Mouse (Mus musculus) neutrophil, adult 5-6 weeks (primary cell): ENCODE results near the gene Bcas3. TPM values are rescaled to one million over a fixed set of nuclear protein-coding genes. Genes with fewer than 3 reads are reported as not detected.

Experiments used
- ATAC-seq: fragments of 151-379, 151-347 bp; 2 replicates; pipeline ENCODE4 v1.8.0; 2017; ENCODE audit warnings: mild to moderate bottlenecking, moderate TSS enrichment; ENCODE audit not compliant: insufficient number of reproducible peaks, poor library complexity, low FRiP score, severe bottlenecking; ENCODE audit errors: extremely low read depth
- total RNA-seq: library from RNA; stranded (forward); fragments of 200-1000 nt; gene quantifications from 2 replicates; pipeline ENCODE4 v1.2.3, GENCODE M21; 2017

Gene Bcas3
- total RNA-seq, 1 experiment from 2014 or later: 38.4 TPM

GRCm38 (mm10) chr11:85839258-85840030, 486.5 kb downstream of the Bcas3 start:
- no peak for ATAC-seq

GRCm38 (mm10) chr11:85840031-85840802, 487.2 kb downstream of the Bcas3 start:
- no peak for ATAC-seq

DNA sequence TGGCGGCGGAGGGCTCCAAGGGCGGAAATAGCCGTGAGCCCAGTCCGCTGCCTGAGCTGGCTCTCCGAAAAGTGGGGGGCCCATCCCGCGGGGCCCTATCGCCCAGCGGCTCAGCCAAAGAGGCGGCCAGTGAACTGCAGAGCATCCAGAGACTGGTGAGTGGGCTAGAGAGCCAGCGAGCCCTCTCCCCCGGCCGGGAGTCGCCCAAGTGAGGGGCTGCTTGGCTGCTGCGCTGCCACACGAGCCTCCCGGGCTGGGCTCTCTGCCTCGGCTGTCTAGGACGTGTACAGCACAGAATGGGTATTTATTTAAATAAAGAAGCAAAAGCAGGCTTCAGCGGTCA, 487.8 kb downstream of the Bcas3 start:
- no peak for ATAC-seq

- ATAC-seq: no peak
Observed at GRCm38 (mm10) chr11:85841211-85841681, 488.3 kb downstream of the Bcas3 start.

GRCm38 (mm10) chr11:85841980-85842379, 489.0 kb downstream of the Bcas3 start:
- ATAC-seq: peak; percentile 40; the same call in 1 of the 2 replicates

DNA sequence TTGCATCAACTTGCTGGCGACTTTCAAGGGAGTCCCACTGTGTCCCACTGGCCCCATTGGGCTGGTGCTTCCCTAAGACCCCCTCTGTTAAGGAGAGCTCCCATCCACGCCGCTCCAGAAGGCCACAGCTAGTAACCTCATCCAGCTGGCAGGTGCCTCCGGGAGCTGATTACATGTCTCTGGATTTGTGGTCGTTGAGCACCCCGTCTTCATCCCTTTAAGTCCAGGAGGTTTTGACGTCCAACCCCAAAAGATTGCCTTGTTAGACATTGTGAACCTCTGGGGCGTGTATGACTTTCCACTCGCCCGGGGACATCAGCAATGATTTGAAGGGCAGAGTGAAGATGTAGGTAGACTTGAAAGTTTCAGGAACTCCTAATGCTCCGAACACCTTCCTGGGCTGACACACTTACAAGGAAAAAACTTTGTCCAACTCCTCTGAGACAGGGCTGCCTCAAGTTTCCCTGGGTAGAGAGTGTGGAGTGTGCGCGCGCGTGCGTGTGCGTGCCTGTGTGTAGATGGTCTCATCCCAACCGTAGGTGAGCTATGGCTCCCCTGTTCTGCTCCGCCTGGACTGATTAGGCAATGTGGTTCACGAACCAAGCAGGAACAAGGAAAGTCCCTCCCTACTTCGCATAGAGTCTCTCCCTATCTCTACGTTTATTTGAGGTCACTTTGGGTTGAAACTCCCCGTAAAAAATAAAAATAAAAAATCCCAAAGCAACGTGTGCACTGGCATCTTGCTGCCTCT, 489.8 kb downstream of the Bcas3 start:
- ATAC-seq: no peak

DNA sequence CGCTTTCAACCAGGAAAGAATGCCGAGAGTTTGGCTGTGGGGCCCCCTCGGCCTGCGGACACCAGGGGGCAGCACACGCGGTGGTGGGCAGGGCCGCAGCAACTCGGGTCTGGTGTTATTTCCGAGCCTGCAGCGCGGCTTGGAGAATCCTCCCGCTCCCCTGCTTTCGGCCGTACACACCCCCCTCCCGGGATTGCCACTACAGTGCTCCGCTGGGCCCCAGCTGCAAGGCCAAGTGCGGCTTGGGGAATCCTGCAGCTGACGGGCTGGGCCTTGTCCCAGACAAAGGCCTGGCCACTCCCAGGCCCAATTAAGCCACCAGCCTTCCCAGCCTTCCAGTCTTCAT, 490.4 kb downstream of the Bcas3 start:
- ATAC-seq: no peak

DNA sequence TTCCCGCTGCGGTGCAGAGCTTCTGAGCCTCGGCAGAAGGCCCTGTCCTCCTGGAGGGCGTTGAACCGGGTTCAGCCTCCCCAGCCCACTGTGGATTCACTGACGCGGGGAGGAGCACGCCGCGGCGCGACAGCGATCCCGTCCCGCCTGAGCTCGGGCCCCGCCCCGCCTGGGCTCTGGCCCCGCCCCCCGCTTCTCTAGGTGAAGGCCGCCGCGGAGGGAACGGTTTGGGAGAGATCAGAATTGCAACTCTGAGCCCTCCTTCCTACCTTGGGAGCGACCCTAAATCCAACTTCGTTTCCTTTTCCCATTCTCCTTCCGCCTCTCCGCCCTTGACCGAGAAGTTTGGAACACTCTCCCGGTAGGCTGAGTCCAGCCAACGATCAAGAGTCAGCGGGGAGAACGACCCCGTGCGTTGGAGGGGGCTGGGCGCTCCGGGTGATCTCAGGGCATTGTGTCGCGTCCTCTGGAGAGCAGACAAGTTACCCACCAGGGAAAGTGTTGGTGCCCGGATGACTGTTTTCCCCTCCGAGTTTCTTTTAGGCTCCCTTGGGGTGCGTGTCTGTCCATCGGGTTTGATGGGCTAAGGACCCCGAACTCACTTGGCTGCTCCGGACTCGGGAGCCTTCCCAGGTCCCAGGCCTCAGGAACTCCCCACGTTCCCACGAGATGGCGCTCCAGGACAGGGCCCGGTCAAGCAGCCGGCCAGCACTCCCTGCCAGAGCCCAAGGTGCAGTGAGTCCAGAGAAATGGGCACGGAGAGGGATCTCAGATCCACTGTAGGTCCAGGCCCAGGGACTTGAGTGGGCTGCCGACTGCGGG, 491.4 kb downstream of the Bcas3 start:
- no peak for ATAC-seq

DNA sequence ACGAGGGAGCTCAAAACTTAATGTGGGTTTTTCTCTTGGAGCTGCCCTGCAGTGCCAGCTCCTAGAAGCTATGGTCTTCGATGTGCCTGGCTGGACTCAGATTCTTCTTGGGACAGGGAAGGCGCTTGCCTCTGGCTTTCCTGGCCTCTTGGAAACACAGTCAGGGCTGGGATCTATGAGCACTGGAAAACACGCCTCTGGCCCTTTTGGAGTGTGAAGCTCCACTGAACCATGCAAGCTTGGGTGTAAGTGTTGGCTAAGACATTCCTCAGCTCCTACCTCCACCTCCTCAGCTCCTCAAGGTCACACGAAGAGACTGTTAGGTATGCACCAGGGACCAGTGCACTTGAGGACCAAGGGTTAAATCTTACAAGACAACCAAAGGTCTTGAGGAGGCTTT, 492.0 kb downstream of the Bcas3 start:
- ATAC-seq: no peak

DNA sequence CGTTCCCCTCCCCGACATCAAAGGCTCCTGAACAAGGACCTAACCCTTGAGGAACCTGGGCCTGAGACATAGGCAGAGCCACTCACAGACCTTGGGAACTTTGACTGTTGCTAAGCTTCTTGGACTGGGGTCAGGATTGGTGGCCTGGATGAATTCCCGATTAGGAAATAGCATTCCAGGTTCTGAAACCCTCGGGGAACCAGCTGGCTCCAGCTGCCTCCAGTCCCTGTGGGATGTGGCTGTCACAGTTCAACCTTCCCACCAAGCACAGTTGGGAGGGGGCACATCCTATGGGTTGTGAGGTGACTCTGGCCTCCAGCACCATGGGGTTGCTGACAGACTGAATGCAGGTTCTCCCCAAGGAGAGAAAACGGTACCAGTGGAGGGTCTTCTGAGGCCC, 493.0 kb downstream of the Bcas3 start:
- ATAC-seq: no peak

DNA sequence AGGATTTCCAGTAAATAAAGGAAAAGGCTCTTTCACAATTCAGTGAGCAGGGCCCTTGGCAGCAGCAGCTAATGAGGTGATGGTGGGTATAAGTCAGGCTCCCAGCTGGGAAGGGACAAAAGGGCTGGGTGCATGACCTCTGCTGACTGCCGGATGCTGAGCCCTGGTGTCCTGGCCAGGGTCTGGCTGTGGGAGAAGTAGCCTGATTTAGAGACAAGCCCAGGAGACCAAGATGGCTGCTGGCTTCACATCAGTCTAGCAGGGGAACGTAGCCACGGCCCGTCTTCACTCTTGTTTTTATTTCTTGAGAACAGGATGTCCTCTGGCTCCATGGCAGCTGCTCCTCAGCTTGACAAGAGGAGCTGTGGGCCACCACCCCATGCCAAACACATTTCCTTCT, 493.5 kb downstream of the Bcas3 start:
- no peak for ATAC-seq

DNA sequence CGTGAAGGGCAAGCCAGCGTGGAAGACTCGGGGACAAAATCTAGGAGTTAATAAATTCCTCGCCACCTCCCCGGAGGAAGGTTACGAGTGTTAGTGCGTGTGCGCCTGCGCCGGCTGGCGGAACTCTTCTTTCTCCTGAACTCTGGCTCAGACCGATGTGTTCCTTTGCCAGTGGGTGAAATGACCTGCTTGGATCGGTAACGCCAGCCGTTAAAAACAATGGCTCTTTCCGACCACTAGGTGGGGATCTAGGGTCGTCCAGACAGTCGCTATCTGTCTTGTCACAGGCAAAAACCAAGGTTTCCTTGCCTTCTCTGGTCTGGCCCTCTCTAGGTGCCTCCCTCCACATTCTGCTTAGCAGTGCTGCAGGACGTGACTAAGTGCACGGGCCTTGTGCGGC, 496.1 kb downstream of the Bcas3 start:
- peak; percentile 64; the same call in 1 of the 2 replicates for ATAC-seq

DNA sequence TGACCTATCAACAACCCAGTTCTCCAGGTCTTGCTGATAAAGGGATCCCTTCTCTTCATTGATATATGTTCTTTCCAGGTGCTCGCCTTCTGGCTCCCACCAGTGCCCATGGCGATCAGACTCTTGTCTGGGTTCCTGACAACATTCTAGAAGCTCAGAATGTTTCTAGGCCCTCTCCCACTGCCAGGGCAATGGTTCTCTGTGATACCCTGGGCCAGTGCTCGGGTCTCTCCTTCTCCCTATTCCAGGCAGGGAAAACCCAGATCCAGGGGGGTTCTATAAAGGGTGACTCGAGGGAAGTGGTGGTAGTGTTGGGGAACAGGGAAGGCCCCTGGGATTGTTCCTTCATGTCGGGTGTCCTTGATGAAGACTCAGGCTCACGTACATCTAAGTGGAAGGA, 497.3 kb downstream of the Bcas3 start, which contains the start of gene Gm11444:
Gene Gm11444 (minus strand): TSS at position 101 of the 400 bp plus-strand sequence.
- no peak for ATAC-seq

GRCm38 (mm10) chr11:85850758-85851157, 497.8 kb downstream of the Bcas3 start:
- ATAC-seq: no peak

GRCm38 (mm10) chr11:85857997-85858698, 505.2 kb downstream of the Bcas3 start:
- no peak for ATAC-seq

- no peak for ATAC-seq
Observed at GRCm38 (mm10) chr11:85864363-85864762, 511.4 kb downstream of the Bcas3 start.
